Mouse (Mus musculus) limb, embryonic 10.5 days (tissue): ENCODE data around the gene Ppm1m. TPM values are rescaled to one million over a fixed set of nuclear protein-coding genes. Genes with fewer than 3 reads are reported as not detected.
A peak's percentile ranks its signal among the peaks of the same experiment; 100 is the strongest.

Experiments
- microRNA counts: library from miRNA; unstranded; fragments of <30 nt; microRNA quantifications from one replicate; lab custom pipeline; 2017
- microRNA-seq: library from miRNA; unstranded; fragments of <30 nt; microRNA quantifications from one replicate; pipeline ENCODE4, GENCODE M21; 2017
- polyA plus RNA-seq: library from polyadenylated mRNA; unstranded; fragments of >200 nt; fragmentation: Nextera tagmentation; extraction: Ambion mirVana; gene quantifications from 2 replicates; pipeline ENCODE4 v1.2.1, GENCODE M21; 2016

Gene Ppm1m
- polyA plus RNA-seq, 1 experiment from 2014 or later, result 57.5 TPM

MicroRNA genes within 50 kb of the gene (microRNA counts, 519-probe panel; counts per million panel counts)
- microRNA mmu-let-7g (lab: Ali Mortazavi, UCI), result 5,451 counts per million, percentile 90 among the panel's probes with 10 or more counts

Small RNA genes lying within 50 kb of the gene (microRNA-seq; reads per million reads assigned to microRNA genes)
- gene Mir135a-1 (3.5 reads per million, percentile 4 among the genes with 10 or more reads in this experiment), gene Mirlet7g (3,401 reads per million, percentile 87 among the genes with 10 or more reads in this experiment)

Other genes starting within 250 kb of the Ppm1m start
- gene Col6a5, start 239.1 kb downstream of the Ppm1m start, polyA plus RNA-seq, result 0.10 TPM in 1 of 2 replicates, not detected in the other
- 0.09 TPM in 1 of 2 replicates, not detected in the other for gene Col6a4, start 103.0 kb downstream of the Ppm1m start, polyA plus RNA-seq
- 0.83 and 1.9 TPM in 2 replicates for gene Glyctk, start 41.6 kb downstream of the Ppm1m start, polyA plus RNA-seq
- 26.2 and 28.8 TPM in 2 replicates for gene Wdr82, start 28.8 kb downstream of the Ppm1m start, polyA plus RNA-seq
- gene Twf2, start 3.4 kb upstream of the Ppm1m start, polyA plus RNA-seq, result 75.1 and 76.6 TPM in 2 replicates
- not detected in 2 replicates for gene Tlr9, start 22.9 kb upstream of the Ppm1m start, polyA plus RNA-seq
- 62.8 and 77.9 TPM in 2 replicates for gene Alas1, start 48.9 kb upstream of the Ppm1m start, polyA plus RNA-seq
- gene Poc1a, start 81.3 kb upstream of the Ppm1m start, polyA plus RNA-seq, result 42.9 and 43.9 TPM in 2 replicates
- 43.1 and 44.9 TPM in 2 replicates for gene Dusp7, start 168.9 kb upstream of the Ppm1m start, polyA plus RNA-seq
- 1,033 and 1,267 TPM in 2 replicates for gene Rpl29, start 229.7 kb upstream of the Ppm1m start, polyA plus RNA-seq
- 49.4 and 52.8 TPM in 2 replicates for gene Acy1, start 238.6 kb upstream of the Ppm1m start, polyA plus RNA-seq
- gene Abhd14b, start 247.7 kb upstream of the Ppm1m start, polyA plus RNA-seq, result 5.9 and 7.6 TPM in 2 replicates
- gene Abhd14a, start 247.9 kb upstream of the Ppm1m start, polyA plus RNA-seq, result 45.0 and 46.9 TPM in 2 replicates